Mouse (Mus musculus) MEL (cell line): ENCODE data around the gene Asns. TPM values are rescaled to one million over a fixed set of nuclear protein-coding genes. Genes with fewer than 3 reads are reported as not detected.

ENCODE experiments used
- DNase-seq: peaks from one replicate; pipeline ENCODE4 v3.0.0; 2011; ENCODE audit warnings: low read depth, low spot score
- H3K27ac ChIP-seq: 2 replicates; pipeline ENCODE4 v1.5.1; 2012; ENCODE audit warnings: low read depth, mild to moderate bottlenecking, control low read depth, low read length, moderate library complexity; ENCODE audit not compliant: control insufficient read depth
- H3K27me3 ChIP-seq, 2 experiments: fragments of 150-350 bp in 1 of 2; sonication (generic) in 1 of 2; 2 replicates each; pipeline ENCODE4 v1.6.1; 2012; ENCODE audit warnings: low read length in 2 of 2, mild to moderate bottlenecking in 2 of 2, improper control_type of control experiment in 1 of 2, moderate library complexity in 1 of 2; ENCODE audit not compliant: insufficient read depth in 2 of 2, control insufficient read depth in 1 of 2
- H3K36me3 ChIP-seq, 2 experiments: 2 replicates each; pipeline ENCODE4 v1.6.1; 2012 to 2014; ENCODE audit warnings: low read length in 2 of 2, improper control_type of control experiment in 1 of 2, inconsistent platforms in 1 of 2, mild to moderate bottlenecking in 1 of 2; ENCODE audit not compliant: insufficient read depth in 2 of 2, control insufficient read depth in 1 of 2
- H3K4me1 ChIP-seq, 2 experiments: fragments of 150-350 bp in 1 of 2; sonication (generic) in 1 of 2; 2 replicates each; pipeline ENCODE4 v1.6.1; 2012; ENCODE audit warnings: low read length in 2 of 2, improper control_type of control experiment in 1 of 2, mild to moderate bottlenecking in 1 of 2; ENCODE audit not compliant: insufficient read depth in 2 of 2, control insufficient read depth in 1 of 2
- H3K4me3 ChIP-seq, 2 experiments: fragments of 150-350 bp in 1 of 2; sonication (generic) in 1 of 2; 2 replicates each; pipeline ENCODE4 v1.5.1; 2012; ENCODE audit warnings: low read depth in 2 of 2, low read length in 2 of 2, mild to moderate bottlenecking in 2 of 2, moderate library complexity in 2 of 2, control low read depth in 1 of 2, improper control_type of control experiment in 1 of 2; ENCODE audit not compliant: control insufficient read depth in 1 of 2, insufficient read depth in 1 of 2
- H3K79me2 ChIP-seq: 2 replicates; pipeline ENCODE4 v1.6.1; 2012; ENCODE audit warnings: mild to moderate bottlenecking, low read length, moderate library complexity; ENCODE audit not compliant: control insufficient read depth, poor library complexity, insufficient read depth
- H3K9ac ChIP-seq: 2 replicates; pipeline ENCODE4 v1.6.1; 2012; ENCODE audit warnings: low read depth, mild to moderate bottlenecking, control low read depth, low read length, moderate library complexity; ENCODE audit not compliant: control insufficient read depth, poor library complexity, severe bottlenecking
- H3K9me3 ChIP-seq: fragments of 150-350 bp; sonication (generic); replicated peaks from 2 replicates; pipeline ENCODE4 v1.6.1; 2012; ENCODE audit warnings: mild to moderate bottlenecking, low read length, improper control_type of control experiment, moderate library complexity; ENCODE audit not compliant: insufficient read depth
- BHLHE40 ChIP-seq: IDR thresholded peaks from 2 replicates; pipeline ENCODE4 v1.6.1; 2012; ENCODE audit warnings: low read depth, mild to moderate bottlenecking, inconsistent platforms, low read length, improper control_type of control experiment, borderline replicate concordance
- CHD1 ChIP-seq: IDR thresholded peaks from 2 replicates; pipeline ENCODE4 v1.6.1; 2012; ENCODE audit warnings: low read depth, mild to moderate bottlenecking, inconsistent platforms, low read length, improper control_type of control experiment
- CHD2 ChIP-seq: IDR thresholded peaks from 2 replicates; pipeline ENCODE4 v1.6.1; 2011; ENCODE audit warnings: low read length, improper control_type of control experiment
- E2F4 ChIP-seq: IDR thresholded peaks from 2 replicates; pipeline ENCODE4 v1.6.1; 2011; ENCODE audit warnings: low read depth, low read length, improper control_type of control experiment, borderline replicate concordance
- ELF1 ChIP-seq: IDR thresholded peaks from 2 replicates; pipeline ENCODE4 v1.6.1; 2014; ENCODE audit warnings: low read depth, mild to moderate bottlenecking, inconsistent platforms, low read length, improper control_type of control experiment, moderate library complexity
- EP300 ChIP-seq, 2 experiments: IDR thresholded peaks; 2 replicates each; pipeline ENCODE4 v1.6.1; 2011; ENCODE audit warnings: improper control_type of control experiment in 2 of 2, low read length in 2 of 2, low read depth in 1 of 2, mild to moderate bottlenecking in 1 of 2
- ETS1 ChIP-seq: IDR thresholded peaks from 2 replicates; pipeline ENCODE4 v1.6.1; 2012; ENCODE audit warnings: low read depth, mild to moderate bottlenecking, inconsistent platforms, low read length, improper control_type of control experiment, moderate library complexity
- GABPA ChIP-seq: IDR thresholded peaks from 2 replicates; pipeline ENCODE4 v1.6.1; 2012; ENCODE audit warnings: low read depth, mild to moderate bottlenecking, inconsistent platforms, low read length, improper control_type of control experiment, moderate library complexity
- GATA1 ChIP-seq: IDR thresholded peaks from 2 replicates; pipeline ENCODE4 v1.6.1; 2011; ENCODE audit warnings: low read depth, low read length, improper control_type of control experiment
- HCFC1 ChIP-seq: IDR thresholded peaks from 2 replicates; pipeline ENCODE4 v1.6.1; 2012; ENCODE audit warnings: low read depth, mild to moderate bottlenecking, inconsistent platforms, low read length, improper control_type of control experiment, moderate library complexity
- JUND ChIP-seq: IDR thresholded peaks from 2 replicates; pipeline ENCODE4 v1.6.1; 2011; ENCODE audit warnings: low read depth, mild to moderate bottlenecking, improper control_type of control experiment, low read length
- KAT2A ChIP-seq: conservative IDR thresholded peaks from 2 replicates; pipeline ENCODE4 v1.6.1; 2012; ENCODE audit warnings: low read depth, low read length, improper control_type of control experiment, inconsistent platforms
- MAFK ChIP-seq: IDR thresholded peaks from 2 replicates; pipeline ENCODE4 v1.6.1; 2011; ENCODE audit warnings: low read depth, mild to moderate bottlenecking, low read length, improper control_type of control experiment, borderline replicate concordance
- MAX ChIP-seq: IDR thresholded peaks from 2 replicates; pipeline ENCODE4 v1.6.1; 2011; ENCODE audit warnings: low read length, improper control_type of control experiment
- MAZ ChIP-seq: IDR thresholded peaks from 2 replicates; pipeline ENCODE4 v1.6.1; 2012; ENCODE audit warnings: low read depth, mild to moderate bottlenecking, inconsistent platforms, low read length, improper control_type of control experiment
- MEF2A ChIP-seq: IDR thresholded peaks from 2 replicates; pipeline ENCODE4 v1.6.1; 2014; ENCODE audit warnings: low read depth, mild to moderate bottlenecking, inconsistent platforms, low read length, improper control_type of control experiment; ENCODE audit not compliant: poor library complexity, insufficient replicate concordance, severe bottlenecking; ENCODE audit errors: extremely low read depth
- MYB ChIP-seq: IDR thresholded peaks from 2 replicates; pipeline ENCODE4 v1.6.1; 2011; ENCODE audit warnings: mild to moderate bottlenecking, low read depth, low read length, improper control_type of control experiment
- MYC ChIP-seq: IDR thresholded peaks from 2 replicates; pipeline ENCODE4 v1.6.1; 2011; ENCODE audit warnings: low read depth, mild to moderate bottlenecking, low read length, improper control_type of control experiment, moderate library complexity
- NELFE ChIP-seq: IDR thresholded peaks from 2 replicates; pipeline ENCODE4 v1.6.1; 2011; ENCODE audit warnings: low read depth, low read length, improper control_type of control experiment
- POLR2A ChIP-seq, 2 experiments: IDR thresholded peaks; 2 replicates each; pipeline ENCODE4 v1.6.1; 2011 to 2012; ENCODE audit warnings: low read length in 2 of 2, mild to moderate bottlenecking in 2 of 2, control low read depth in 1 of 2, improper control_type of control experiment in 1 of 2, low read depth in 1 of 2, moderate library complexity in 1 of 2; ENCODE audit not compliant: control insufficient read depth in 1 of 2, insufficient read depth in 1 of 2, poor library complexity in 1 of 2
- RAD21 ChIP-seq: IDR thresholded peaks from 2 replicates; pipeline ENCODE4 v1.6.1; 2011; ENCODE audit warnings: mild to moderate bottlenecking, low read depth, low read length, improper control_type of control experiment
- SIN3A ChIP-seq: IDR thresholded peaks from 2 replicates; pipeline ENCODE4 v1.6.1; 2012; ENCODE audit warnings: low read length, improper control_type of control experiment, inconsistent platforms
- SMC3 ChIP-seq: IDR thresholded peaks from 2 replicates; pipeline ENCODE4 v1.6.1; 2011; ENCODE audit warnings: low read depth, low read length, improper control_type of control experiment
- TAL1 ChIP-seq: IDR thresholded peaks from 2 replicates; pipeline ENCODE4 v1.6.1; 2012; ENCODE audit warnings: mild to moderate bottlenecking, inconsistent platforms, low read length, moderate library complexity, mixed read lengths
- TBP ChIP-seq: IDR thresholded peaks from 2 replicates; pipeline ENCODE4 v1.8.0; 2011; ENCODE audit warnings: low read depth, low read length, improper control_type of control experiment
- TCF12 ChIP-seq: IDR thresholded peaks from 2 replicates; pipeline ENCODE4 v1.6.1; 2014; ENCODE audit warnings: low read depth, mild to moderate bottlenecking, inconsistent platforms, low read length, improper control_type of control experiment, moderate library complexity
- UBTF ChIP-seq: IDR thresholded peaks from 2 replicates; pipeline ENCODE4 v1.6.1; 2012; ENCODE audit warnings: low read depth, mild to moderate bottlenecking, inconsistent platforms, low read length, improper control_type of control experiment, moderate library complexity, borderline replicate concordance; ENCODE audit not compliant: insufficient read depth
- USF1 ChIP-seq: IDR thresholded peaks from 2 replicates; pipeline ENCODE4 v1.6.1; 2014; ENCODE audit warnings: low read depth, mild to moderate bottlenecking, inconsistent platforms, low read length, improper control_type of control experiment, moderate library complexity
- ZC3H11A ChIP-seq: IDR thresholded peaks from 2 replicates; pipeline ENCODE4 v1.6.1; 2012; ENCODE audit warnings: low read depth, mild to moderate bottlenecking, inconsistent platforms, low read length, improper control_type of control experiment
- ZKSCAN1 ChIP-seq: IDR thresholded peaks from 2 replicates; pipeline ENCODE4 v1.6.1; 2012; ENCODE audit warnings: low read depth, mild to moderate bottlenecking, inconsistent platforms, low read length, improper control_type of control experiment, moderate library complexity
- ZMIZ1 ChIP-seq: IDR thresholded peaks from 2 replicates; pipeline ENCODE4 v1.6.1; 2012; ENCODE audit warnings: low read depth, mild to moderate bottlenecking, inconsistent platforms, low read length, improper control_type of control experiment, moderate library complexity
- ZNF384 ChIP-seq: IDR thresholded peaks from 2 replicates; pipeline ENCODE4 v1.6.1; 2012; ENCODE audit warnings: low read depth, mild to moderate bottlenecking, inconsistent platforms, low read length, improper control_type of control experiment
- polyA plus RNA-seq, 2 experiments: library from polyadenylated mRNA; stranded (reverse) in 1 of 2; unstranded in 1 of 2; fragments of >175 nt in 1 of 2; fragments of >200 nt in 1 of 2; gene quantifications; 2 replicates each; pipeline versions ENCODE4 v1.2.1 to v1.2.4; 2012; ENCODE audit warnings: low replicate concordance in 2 of 2, low read depth in 1 of 2; ENCODE audit not compliant: insufficient read length in 2 of 2, insufficient read depth in 1 of 2, missing spikeins in 1 of 2
- total RNA-seq: library from RNA; depleted of rRNA; stranded (reverse); fragments of 300-350 nt; gene quantifications from 2 replicates; pipeline ENCODE4 v1.2.3, GENCODE M21; 2012

The Asns gene
- total and polyA plus RNA-seq, 3 experiments = 342 to 792 TPM; not detected in 1

DNA sequence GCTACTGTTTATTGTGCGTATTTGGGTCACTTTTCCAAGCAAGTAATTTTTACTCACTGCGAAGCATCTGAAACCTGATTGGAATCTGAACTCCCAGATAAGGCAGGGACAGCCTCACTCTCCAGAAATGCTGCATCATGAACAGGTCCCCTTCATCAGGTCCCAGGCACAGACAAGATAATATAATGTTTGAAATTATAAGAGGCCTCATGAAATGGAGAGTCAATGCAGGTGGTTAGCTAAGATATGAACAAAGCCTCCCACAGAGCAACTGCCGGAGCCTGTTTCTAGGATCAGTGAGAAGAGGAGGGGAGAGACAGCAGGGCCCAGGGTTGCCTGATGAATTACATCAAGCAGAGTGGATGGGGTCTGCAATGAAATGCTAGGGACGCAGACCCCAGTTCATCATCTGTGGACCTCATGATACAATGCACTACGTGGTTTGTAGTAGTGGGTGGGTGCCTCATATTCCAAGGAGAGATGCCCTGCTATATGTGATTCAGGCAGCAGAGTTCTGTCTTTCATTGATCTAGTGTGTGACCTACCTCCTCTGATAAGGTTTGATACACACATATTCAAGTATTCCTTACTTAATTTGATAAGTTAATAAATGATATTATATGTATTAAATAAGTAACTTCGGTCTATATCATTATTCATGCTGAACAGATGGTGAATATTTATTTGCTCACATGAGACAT, 5.1 kb upstream of the Asns start (continued):
- TF ChIP-seq ZKSCAN1 = no peak
- no peak for TF ChIP-seq ELF1
- TF ChIP-seq ETS1 = peak; percentile 97
- 0 out of 2 replicates have a peak, but pooled peaks have one; percentile 37 for TF ChIP-seq CHD2

GRCm38 (mm10) chr6:7697077-7697643, 4.1 kb upstream of the Asns start:
- peak; percentile 81 for DNase-seq
- Histone ChIP-seq H3K36me3 (peaks cover 0 to 39% of the 10 kb centered on the region in 2 experiments; a peak in 2 of 4 replicates), H3K79me2 (peaks cover 8% of the 10 kb centered on the region), H3K4me3 (peak overlapping the region; percentile 7 to 44), H3K9me3 (no peaks in the 10 kb centered on the region), H3K27me3 (no peaks in the 10 kb centered on the region), H3K9ac (peak overlapping the region; percentile 59), H3K4me1 (peaks cover 27 to 42% of the 10 kb centered on the region in 2 experiments), H3K27ac (peak overlapping the region; percentile 95)
- TF ChIP-seq MEF2A (no peak), GATA1 (peak; percentile 95), ZC3H11A (no peak), ELF1 (no peak), BHLHE40 (no peak), ZNF384 (peak; percentile 81), E2F4 (no peak; the same call in 1 of the 2 replicates), MYC (peak; percentile 72), ETS1 (peak; percentile 91), POLR2A (IDR thresholded peaks at IDR 0.05; ENCODE audit: control insufficient read depth in 1 of 2, insufficient read depth in 1 of 2, low read depth in 1 of 2, low read length in 2 of 2, poor library complexity in 1 of 2) (0 out of 4 replicates have a peak, but pooled peaks of 1 of the 2 experiments have one; percentile 5), CHD1 (peak; percentile 78; the same call in 1 of the 2 replicates), EP300 (IDR thresholded peaks at IDR 0.05; ENCODE audit: low read depth in 1 of 2, low read length in 2 of 2) (peak; percentile 97 to 98), NELFE (peak; percentile 50; the same call in 1 of the 2 replicates), MAZ (peak; percentile 27; the same call in 1 of the 2 replicates), GABPA (0 out of 2 replicates have a peak, but pooled peaks have one; percentile 11), MYB (peak; percentile 70; the same call in 1 of the 2 replicates), RAD21 (no peak), TBP (no peak; the same call in none of the 2 replicates), ZMIZ1 (peak; percentile 21; the same call in 1 of the 2 replicates), HCFC1 (no peak; the same call in 1 of the 2 replicates), JUND (no peak; the same call in 1 of the 2 replicates), TAL1 (peak; percentile 98), MAX (0 out of 2 replicates have a peak, but pooled peaks have one; percentile 29), USF1 (no peak), TCF12 (peak; percentile 97), SIN3A (peak; percentile 80), ZKSCAN1 (no peak; the same call in 1 of the 2 replicates), MAFK (no peak; the same call in 1 of the 2 replicates), KAT2A (no peak), CHD2 (no peak; the same call in 1 of the 2 replicates), UBTF (no peak), SMC3 (no peak)
